Mouse (Mus musculus): ENCODE measurements around the gene Gm3327.
"Not testable (repeated sequence)": the region's sequence is repeated elsewhere in the genome, so short reads cannot be mapped to it uniquely, and the experiment has no call there.

Gm3327 gene

GRCm38 (mm10) chr14:44123551-44123950, at the start of gene Gm3327:
Gene Gm3327 (plus strand): TSS chr14:44123851.
- ATAC-seq (ENCODE audit: insufficient number of reproducible peaks, low FRiP score, low TSS enrichment) = not testable (repeated sequence)

DNA sequence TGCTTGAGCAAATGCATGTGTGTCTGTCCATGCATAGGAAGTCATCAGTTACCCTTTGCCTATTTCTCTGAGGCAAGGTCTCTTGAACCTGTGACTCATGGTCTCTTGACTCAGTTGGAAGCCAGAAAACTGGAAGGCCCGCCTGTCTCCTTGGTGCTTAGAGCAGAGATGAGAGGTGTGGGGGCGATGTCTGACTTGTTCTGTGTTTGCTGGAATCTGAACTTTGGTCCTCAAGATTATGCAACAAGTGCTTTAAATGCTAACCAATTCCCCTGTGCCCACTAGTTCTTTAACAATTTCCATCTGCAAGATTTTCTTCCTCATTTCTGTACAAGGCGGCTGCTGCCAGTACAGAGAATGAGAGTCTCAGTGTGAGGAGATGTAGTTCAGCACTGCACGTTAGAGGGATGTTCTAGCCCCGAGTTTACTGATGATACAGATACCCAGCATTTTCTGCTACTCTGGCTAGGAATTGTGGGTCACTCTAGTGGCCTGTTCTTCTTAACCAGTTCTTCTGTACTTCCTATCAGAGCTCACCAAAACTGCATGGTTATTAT, 45.8 kb upstream of the Gm3327 start:
- not testable (repeated sequence) for ATAC-seq (ENCODE audit: insufficient number of reproducible peaks, low FRiP score, low TSS enrichment)

GRCm38 (mm10) chr14:44086588-44086987, 37.1 kb upstream of the Gm3327 start:
- not testable (repeated sequence) for ATAC-seq (ENCODE audit: insufficient number of reproducible peaks, low FRiP score, low TSS enrichment)

GRCm38 (mm10) chr14:44087535-44087934, 36.1 kb upstream of the Gm3327 start:
- not testable (repeated sequence) for ATAC-seq (ENCODE audit: insufficient number of reproducible peaks, low FRiP score, low TSS enrichment)

DNA sequence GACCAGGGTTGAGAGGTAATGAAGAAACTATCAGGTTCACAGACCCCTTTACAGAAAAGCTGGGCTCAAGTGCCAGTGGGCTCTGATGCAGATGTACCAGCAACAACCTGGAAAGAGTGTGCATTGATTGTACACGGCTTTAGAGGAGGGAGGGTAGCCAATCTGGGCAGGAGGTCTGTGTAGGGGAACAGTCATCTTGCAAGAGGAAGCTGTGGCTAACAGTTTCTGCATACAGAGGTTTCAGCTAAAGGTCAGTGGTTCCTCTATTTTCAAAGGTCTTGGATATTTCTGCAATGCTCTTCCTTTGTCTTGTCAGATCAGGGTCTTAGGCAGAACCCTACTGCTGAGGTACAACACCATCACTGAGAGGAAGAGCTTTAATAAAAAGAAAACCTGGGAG, 32.1 kb upstream of the Gm3327 start:
- not testable (repeated sequence) for ATAC-seq (ENCODE audit: insufficient number of reproducible peaks, low FRiP score, low TSS enrichment)

GRCm38 (mm10) chr14:44094445-44094844, 29.2 kb upstream of the Gm3327 start:
- ATAC-seq (ENCODE audit: insufficient number of reproducible peaks, low FRiP score, low TSS enrichment) = not testable (repeated sequence)

DNA sequence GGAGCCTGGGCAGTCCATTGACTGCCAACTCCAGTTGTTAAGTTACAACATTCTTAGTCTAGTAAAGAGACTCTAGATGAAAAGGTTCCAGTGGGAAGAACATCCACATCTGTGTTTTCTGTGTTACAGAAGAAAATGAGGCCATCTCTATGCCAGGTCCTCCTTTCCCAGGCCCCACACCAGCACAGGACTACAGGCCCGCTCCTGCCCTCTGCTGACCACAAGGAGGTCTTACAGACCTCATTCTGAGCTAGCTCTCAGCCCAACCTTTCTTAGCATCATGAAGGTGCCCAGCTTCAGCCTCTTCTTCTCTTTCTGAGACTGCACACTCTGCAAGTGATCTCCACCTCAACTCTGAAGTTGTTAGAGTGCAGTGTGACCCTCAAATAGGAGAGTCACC, 23.6 kb upstream of the Gm3327 start:
- ATAC-seq (ENCODE audit: insufficient number of reproducible peaks, low FRiP score, low TSS enrichment) = not testable (repeated sequence)

DNA sequence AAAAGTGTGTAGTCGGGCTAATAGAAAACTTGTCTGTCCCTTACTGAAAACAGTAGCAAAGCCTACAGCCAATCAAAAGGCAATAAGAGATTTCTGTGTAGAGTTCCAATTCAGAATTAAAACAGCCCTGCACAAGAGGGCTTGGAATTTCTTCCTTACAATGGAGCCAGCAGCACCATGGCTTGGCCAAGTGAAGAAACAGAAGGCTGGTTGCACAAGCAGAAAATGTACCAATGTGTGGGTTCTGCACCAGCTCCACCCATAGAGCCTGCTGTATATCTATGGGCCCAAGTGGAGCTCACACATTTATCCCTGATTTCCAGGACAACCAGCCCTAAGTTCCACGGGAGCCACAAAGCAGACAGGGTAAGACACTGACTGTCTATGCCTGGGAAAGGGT, 21.3 kb upstream of the Gm3327 start, which contains the start of gene Ear2:
Gene Ear2 (plus strand): TSS at position 301 of the 400 bp plus-strand sequence.
- not testable (repeated sequence) for ATAC-seq (ENCODE audit: insufficient number of reproducible peaks, low FRiP score, low TSS enrichment)

GRCm38 (mm10) chr14:44110981-44111380, 12.7 kb upstream of the Gm3327 start:
- no peak for ATAC-seq (ENCODE audit: insufficient number of reproducible peaks, low FRiP score, low TSS enrichment)

Data from cerebellum, adult (tissue).